Mouse (Mus musculus) left cerebral cortex, adult 9 months (tissue): ENCODE data around the gene Fam133b.
"Not testable (repeated sequence)": the region's sequence is repeated elsewhere in the genome, so short reads cannot be mapped to it uniquely, and the experiment has no call there.

Experiments used
- DNase-seq, 2 experiments: peaks; one replicate each; pipeline ENCODE4 v3.0.0; 2022; ENCODE audit warnings: low spot score in 2 of 2

Gene Fam133b

DNA sequence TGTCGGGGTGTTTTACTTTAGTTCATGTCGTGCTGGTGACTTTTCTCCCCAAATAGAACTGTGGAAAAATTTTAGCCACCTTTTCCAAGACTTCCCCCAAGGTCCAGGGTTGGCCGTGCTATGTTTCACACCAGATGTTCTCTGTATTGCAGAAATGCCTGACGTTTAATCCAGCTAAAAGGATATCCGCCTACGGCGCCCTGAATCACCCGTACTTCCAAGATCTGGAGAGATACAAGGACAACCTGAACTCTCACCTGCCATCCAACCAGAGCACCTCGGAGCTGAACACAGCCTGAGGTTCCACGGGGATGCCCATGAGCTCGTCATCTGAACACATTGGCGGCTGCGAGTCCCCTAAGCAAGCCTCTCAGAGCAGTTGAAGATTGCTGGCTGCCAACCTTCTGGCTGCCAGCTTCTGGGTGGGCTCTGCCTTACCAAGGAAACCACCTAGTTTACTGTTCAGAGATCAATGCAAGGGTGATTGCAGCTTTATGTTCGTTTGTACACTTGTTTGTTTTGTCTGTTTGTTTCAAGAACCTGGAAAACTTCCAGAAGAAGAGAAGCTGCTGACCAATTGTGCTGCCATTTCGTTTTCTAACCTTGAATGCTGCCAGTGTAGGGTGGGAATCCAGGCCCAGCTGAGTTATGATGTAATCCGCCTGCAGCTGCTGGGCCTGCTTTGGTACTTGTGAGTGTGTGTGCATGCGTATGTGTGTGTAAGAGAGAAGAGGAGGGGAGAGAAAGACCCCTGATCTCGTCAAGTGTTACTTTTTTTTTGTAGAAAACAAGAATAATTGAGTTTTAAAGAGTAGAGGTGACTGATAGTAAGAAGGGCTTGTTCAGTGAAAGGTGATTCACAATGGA, 22.9 kb upstream of the Fam133b start:
- DNase-seq = no peak

DNA sequence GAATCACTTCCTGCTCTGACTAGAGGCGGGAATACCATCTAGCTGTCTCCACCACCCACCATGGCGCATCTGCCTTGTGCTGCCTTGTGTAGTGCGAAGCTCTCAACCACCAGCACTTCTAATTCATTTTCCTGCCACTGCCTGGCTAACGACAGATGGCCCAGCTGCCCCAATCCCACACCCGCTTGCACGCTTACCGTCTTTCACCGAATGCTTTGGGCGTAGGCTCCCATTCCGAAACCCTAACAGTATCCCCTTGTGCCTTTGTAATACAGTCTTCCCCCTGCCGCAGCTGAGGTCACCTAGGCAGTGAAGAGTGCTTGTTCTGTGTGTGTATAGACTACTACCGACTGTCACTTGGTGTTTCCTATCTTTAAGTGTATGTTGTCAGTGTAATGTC, 21.9 kb upstream of the Fam133b start:
- DNase-seq = no peak

DNA sequence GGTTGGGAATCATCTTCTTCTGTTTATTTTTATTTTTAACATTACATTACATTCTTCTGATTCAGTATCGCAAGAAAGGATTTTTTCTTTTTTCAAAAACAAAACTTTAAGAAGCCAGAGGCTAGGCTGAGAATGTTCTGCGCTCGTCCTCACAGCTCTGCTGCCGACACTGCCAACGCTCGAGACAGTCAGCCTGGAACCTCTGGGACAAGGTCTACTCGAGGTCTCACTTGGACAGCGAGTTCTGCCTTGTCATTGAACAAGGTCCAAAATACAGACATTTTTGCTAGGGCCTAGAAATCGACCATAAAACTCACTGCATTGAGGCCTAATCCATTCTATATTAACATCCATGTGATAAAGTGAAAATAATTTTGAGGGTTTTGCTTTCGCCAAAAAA, 20.8 kb upstream of the Fam133b start:
- no peak for DNase-seq

DNA sequence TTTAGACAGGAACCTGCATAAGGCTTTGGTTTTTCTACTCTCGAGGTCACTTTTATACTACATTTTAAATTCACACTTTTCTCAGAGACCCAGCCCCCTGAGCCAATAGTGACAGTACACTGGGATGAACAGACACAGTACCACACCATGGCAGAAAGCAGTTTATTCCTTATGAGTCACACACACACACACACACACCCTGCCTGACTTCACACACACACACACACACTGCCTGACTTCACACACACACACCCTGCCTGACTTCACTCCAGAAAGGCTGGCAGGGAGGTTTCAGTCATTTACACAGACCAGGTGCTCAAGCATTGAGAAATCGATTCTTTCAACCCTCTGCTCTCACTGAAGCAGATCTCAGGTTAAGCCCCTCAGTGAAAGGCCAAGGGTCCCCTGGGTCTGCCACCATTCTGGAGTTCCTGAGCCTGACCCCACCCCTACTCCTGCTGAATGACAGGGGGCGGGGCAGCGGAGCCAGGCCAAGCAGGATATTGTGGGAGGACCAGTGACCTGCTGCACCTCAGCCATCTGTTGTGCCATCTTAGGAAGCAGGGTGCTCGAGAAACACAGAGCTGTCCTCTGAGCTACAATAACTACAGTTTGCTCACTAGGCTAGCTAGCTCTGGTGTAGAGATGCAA, 16.5 kb upstream of the Fam133b start:
- DNase-seq = no peak

DNA sequence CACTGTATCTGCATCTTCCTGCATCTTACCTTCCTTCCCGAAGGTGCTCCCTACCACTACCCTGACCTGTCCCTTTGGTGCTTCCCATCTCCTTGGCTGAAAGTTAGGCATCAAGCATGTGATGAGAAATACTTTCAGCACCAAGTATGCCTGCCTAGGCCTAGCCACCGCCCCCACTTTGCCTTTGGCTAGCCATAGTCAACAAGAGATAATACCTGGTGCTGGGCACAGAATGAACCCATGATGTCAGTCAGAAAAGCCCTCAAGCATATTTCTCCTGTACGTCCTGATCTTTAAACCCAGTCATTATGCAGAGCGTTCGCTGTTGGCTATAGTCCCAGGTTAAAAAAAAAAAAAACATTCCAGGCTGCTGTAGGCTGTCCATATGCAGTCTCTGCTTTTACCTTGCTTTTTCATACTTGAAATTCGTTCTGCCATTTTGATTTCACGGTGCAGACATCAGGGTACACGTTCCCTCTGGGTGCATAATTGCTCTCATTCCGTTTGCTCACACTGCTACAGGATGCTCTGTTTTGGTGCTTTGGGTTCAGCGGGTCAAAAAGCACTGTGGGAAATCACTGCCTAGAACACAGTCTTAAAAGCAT, 13.9 kb upstream of the Fam133b start:
- DNase-seq = no peak

DNA sequence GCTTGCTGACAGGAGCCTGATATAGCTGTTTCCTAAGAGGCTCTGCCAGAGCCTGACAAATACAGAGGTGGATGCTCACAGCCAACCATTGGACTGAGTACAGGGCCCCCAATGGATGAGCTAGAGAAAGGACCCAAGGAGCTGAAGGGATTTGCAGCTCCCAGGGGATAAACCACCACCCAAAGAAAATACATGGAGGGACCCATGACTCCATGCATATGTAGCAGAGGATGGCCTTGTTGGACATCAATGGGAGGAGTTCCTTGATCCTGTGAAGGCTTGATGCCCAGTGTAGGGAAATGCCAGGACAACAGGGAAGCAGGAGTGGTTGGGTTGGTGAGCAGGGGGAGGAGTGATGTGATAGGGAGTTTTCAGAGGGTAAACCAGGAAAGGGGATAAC, 11.6 kb upstream of the Fam133b start:
- DNase-seq = not testable (repeated sequence)

DNA sequence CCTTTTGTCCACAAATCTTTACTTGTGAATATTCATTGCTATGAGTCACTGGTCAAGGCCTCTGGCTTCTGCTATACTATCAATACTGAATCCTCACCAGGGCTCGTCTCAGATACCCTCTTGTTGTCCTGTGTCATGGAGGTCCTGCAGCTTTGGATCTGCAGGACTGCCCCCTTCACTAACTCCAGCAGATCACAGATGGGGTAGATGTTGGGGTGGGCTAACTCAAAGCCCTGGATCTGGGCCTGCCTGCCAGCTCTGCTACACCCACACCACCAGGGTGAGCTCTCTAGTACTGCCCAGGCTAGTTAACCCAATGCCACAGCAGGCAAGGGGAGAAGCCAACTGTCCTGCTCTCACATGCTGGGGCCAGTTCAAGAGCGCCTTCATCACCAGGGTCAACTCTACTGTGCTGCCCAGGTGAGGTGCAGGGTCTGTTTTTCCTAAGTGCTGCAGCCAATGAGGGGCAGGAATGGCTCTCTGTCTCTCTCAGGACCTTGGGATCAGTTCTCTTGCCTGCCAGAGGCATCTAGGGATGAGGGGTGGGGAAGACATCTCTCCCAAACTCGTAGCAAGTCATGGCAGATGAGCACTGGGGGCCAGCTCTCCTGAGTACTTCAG, 6.9 kb upstream of the Fam133b start:
- no peak for DNase-seq

DNA sequence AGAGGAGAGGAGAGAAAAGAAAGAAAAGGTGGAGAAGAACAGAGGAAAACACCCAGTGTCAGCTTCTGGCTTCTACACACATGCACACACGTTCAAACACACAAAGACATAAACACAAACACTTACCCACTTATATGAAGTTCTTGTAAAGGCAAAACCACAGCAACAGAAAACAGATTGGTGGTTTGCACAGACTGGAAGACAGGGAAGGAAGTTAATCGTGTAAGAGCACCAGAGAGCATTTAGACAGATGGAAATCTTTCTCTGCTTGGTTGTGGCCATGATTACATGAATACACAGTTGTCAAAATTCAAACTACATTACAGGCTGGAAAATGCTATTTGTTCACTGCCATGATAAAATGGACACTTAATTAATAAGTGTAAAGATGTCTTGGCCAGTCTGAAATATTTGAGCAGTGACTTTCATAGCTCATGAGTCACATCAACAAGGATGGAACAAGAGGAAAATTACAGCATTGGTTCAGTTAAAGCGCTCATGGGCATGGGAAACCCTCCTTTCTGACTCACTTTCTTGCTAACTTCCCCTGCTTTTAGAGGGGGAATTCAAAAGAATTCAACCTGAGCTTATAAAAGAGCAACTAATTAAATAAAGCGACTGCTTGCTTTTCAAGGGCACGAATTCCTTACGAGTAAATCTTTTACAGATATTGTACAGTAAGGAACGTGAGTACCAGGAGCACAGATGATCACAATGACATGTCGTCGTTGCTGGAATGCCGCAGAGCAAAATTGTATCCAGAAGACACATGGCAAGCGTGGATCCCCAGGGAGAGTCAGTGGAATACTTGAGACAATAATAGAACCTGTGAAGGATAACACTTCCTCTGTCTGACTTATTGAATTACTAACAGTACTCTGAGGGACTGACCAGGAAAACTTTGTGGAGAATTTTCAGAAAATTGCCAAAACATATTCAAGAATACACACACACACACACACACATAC, 4.8 kb upstream of the Fam133b start:
- no peak for DNase-seq

DNA sequence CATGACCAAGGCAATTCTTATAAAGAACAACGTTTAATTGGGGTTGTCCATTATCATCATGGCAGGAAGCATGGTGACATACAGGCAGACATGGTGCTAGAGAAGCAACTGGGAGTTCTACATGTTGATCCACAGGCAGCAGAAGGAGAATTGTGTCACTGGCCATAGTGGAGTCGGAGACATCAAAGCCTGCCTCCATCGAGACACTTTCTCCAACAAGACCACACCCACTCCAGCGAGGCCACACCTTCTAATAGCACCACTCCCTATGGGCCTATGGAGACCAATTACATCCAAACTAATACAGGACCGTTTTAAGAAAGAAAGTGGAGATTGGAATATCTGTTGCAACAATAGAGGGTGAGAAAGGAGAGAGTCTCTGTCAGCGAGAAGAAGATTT, 1.8 kb upstream of the Fam133b start:
- no peak for DNase-seq

DNA sequence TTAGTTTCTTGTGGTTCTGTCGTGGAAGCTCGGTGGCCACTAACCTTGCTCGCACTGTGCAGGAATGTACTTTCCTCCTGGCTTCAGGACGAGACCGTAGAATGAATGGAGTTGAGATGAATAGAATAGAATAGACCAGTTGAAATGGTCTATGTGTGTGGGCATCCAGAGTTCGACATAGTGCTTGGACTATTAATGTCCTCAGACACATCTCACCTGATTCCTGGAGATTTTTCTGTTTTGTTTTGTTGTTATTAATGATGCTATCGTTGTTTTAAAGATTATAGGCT, 792 bp downstream of the Fam133b start:
- no peak for DNase-seq

DNA sequence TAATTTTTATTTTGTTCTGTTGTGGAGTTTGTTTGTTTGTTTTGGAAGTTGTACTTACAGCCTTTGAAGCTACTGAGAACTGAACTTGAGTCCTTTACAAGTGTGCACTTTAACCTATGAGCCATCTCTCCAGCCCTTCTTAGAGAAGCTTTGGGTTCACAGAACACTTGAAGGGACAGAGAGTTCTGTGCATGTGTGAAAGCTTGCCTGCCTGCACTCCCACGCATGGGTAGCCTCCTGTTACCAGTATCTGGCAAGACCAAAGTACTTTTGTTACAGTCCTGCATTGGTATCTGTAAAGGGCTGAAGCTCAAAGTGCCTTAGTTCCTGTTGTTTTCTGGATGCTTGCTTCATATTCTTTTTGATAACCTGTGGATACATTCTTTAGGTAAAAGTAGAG, 2.6 kb downstream of the Fam133b start:
- no peak for DNase-seq

DNA sequence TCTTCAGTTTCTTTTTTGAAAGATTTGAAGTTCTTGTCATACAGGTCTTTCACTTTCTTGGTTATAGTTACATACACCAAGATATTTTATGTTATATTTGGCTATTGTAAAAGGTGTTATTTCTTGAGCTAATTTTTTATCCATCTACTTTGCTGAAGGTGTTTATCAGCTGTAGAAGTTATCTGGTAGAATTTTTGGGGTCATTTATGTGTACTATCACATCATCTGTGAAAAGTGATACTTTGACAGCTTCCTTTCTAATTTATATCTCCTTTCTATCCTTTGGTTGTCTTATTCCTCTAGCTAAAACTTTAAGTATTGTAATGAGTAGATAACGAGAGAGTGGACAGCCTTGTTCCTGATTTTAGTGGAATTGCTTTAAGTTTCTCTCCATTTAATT, 7.8 kb downstream of the Fam133b start:
- no peak for DNase-seq

DNA sequence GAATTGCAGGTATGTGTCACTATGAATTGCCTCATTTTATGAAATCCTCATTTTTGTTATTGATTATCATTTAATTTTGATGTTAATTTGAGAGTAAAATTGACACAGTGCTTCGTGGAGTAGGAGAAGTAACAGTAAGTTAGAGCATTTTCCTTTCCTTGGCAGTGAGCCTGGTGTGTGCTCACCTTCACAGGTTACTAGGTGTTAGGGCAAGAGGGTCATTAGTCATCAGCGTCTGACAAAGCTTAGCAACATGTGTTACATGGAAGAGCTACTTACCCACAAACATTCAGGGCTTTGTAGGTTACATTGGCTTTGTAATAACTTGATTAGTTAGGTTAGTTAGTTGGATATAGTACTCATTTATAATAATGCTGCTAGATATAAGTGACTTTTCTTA, 10.6 kb downstream of the Fam133b start:
- DNase-seq = no peak

DNA sequence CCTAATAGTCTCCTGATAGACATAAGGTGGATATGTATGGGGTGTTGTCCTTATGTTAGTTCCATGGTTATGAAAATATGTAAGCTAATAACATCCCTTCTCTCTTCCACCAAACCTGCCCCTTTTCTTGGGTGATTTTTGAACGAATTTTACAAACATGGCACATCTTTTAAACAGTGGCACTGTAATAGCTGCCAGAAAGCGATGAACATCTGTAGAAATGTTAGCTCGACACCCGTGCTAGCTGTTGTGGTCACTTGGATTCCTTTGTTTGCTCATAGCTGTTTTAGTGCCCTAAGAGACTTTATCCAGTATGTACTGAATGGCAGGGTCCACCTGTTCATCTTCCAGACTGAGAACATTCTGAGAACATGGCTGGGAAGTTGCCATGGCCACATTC, 27.6 kb downstream of the Fam133b start, which contains the start of gene 1700109H08Rik:
1700109H08Rik (plus strand) TSS at position 301 of the 400 bp plus-strand sequence.
- DNase-seq = no peak

DNA sequence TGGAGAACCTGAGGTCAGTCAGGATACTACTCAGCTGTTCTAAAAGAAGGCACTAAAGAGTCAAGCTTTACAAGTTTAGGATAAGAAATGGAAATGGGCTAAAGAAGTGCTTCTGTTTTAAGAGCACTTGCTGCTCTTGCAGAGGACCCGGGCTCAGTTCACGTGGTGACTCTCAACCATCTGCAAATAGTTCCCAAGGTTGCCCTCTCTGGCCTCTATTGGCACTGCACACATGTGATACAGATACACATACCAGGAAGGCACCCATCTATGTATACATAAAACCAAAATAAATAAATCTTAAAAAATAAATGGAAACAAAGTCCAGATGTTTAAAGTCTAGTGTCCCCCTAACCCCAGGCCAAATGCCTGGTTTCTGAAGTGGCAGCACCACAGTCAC, 31.2 kb downstream of the Fam133b start:
- DNase-seq = no peak

DNA sequence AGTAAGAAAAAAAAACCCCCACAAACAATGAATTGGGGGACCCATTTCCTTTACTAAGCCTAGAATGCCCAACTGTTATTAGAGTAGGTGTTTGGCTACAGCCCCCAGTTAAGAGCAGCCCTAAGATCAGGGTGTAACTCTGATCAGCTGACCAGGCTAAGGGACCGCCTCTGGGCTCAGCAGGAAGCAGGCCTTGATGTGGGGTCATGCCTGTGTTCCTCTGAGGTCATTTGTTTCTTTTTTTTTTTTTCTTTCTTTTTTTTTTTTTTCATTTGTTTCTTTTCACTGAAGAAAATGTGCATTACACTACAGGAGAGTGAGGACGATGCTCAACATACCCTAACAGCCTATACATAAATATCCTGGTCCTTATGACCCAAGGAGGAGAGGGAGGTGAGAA, 34.3 kb downstream of the Fam133b start:
- DNase-seq = no peak

DNA sequence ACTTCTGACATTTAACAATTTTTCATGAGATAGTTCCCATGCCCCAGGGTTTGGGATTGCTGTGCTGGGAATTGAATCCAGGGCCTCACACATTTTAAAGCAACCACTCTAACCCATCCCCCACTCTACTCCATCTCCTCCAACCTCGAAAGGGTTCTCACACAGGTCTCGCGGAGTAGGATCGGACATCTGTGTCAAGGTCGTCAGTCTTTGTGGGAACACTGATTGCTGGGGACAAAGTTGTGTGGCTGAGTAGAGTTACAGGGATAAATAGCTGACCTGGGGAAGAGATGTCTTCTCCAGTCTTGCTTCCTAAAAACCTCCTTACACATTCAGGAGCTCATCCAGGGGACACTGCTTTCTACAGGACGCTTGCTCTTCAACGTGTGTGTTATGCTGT, 35.4 kb downstream of the Fam133b start:
- no peak for DNase-seq

DNA sequence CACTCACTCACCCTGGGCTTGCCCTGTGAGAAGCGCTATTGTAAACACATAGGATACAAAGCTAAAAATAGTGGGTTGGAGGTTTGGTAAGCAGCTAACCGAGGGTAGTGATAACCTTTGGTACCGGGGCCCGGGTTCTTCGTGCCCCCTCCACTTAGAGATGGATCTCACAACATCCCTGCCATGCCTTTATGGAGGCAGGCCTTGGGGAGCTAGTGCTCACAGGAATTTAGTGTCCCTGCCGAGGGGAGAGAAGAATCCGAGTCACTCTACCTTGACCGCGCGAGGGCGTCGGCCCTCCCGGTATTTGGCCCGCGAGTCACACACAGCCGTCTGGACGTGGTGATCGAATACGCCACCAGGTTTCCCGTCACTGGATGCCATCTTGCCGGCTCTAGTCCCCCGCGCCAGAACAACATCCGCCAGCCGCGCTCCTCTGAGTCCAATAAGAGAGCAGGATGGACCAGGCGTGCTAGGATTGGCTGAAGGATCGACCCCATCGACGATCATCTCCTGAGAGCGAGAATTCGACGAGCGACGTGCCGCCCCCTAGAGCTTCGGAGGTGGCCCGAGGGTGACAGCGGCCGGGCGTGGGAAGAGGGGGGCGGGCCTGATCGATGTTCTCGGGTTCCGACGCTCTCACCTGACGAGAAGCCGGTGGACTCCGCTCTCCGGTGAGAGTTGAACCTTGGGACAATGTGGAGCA, 52.2 kb downstream of the Fam133b start, which contains the start of gene Pex1:
Pex1 (plus strand) TSS at position 374 of the 706 bp plus-strand sequence.
- peak; percentile 93 to 97 for DNase-seq

DNA sequence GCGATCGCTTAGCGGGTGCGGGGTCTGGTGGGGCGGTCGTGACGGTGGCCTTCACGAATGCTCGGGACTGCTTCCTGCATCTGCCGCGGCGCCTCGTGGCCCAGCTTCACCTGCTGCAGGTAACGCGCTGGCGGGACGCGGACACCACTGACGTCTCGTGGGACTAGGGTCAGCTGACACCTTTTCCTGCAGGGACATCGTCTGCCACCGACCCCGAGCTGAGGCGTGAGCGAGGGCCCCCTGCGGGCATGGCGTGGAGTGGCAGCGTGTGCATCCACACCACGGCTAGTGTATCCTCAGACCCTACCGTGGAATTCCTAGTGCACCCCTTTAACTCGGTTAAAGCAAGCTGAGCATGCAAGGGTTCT, 52.8 kb downstream of the Fam133b start, which contains the start of gene Rbm48:
Rbm48 (minus strand) TSS at position 187 of the 368 bp plus-strand sequence.
- DNase-seq = peak; percentile 80 to 84

DNA sequence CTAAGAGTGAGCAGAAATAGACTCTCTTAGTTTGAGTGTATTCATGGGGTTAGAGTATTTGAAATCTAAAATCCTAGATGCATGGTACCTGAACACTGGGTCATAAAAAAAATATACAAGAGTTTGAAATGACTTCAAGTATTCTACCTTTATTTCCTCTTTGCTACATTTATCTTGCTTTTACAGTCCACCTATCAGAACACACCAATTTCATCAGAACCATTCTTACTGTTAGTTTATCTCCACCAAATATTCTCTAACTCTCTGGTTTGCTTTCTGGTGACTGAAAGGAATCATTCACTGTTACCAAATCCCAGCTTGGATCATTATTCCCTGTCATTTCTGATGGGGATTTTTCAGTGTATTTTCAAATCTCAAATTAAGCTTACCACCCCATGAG, 53.5 kb downstream of the Fam133b start:
- DNase-seq = no peak

DNA sequence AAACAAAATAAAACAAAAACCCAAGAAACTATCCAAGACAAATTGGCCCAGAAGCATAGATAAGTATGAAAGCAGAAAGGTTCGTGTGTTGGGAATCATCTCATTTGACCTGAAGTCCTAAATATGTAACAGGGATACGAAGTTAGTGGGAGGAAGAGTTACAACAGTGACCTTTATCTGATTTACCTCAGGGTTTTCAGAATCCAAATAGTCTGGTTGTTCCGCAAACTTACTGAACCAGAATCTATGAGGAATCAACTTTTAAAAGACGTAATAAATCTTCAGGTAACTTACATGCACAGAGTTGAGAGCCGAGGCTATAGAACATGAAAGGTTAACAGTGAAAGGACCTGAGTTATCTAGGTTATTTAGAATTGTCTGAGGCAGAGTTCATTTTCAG, 55.1 kb downstream of the Fam133b start:
- no peak for DNase-seq
